Mouse (Mus musculus) skeletal muscle tissue, adult 2 months (tissue): ENCODE data around the gene Sdk1.

Source experiments
- DNase-seq: peaks from one replicate; pipeline ENCODE4 v3.0.0-alpha.2; 2012; ENCODE audit warnings: low read depth, low spot score

The Sdk1 gene

DNA sequence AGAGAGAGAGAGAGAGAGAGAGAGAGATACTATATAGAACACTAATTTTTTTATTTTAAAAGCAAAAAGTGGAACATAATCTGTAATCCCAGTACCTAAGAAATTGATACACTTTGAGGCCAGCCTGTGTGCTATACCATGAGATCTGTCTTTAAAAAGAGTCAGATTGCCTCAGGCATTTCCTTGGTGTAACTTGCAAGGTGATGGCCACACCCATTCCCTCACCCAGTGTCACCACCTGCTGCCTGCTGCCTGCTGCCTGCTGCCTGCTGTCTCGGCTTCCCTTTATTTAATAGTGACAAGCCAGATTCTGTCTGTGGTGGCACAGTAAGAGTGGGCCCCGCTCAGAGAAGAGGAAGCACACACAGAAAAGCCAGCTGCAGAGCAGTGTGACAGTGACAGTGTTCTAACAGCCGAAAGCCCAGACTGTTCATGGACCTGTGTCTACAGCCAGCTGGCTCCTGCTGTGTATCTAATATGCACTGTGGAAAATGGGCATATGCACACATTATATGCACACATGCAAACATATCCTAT, 642.9 kb downstream of the Sdk1 start:
- no peak for DNase-seq

DNA sequence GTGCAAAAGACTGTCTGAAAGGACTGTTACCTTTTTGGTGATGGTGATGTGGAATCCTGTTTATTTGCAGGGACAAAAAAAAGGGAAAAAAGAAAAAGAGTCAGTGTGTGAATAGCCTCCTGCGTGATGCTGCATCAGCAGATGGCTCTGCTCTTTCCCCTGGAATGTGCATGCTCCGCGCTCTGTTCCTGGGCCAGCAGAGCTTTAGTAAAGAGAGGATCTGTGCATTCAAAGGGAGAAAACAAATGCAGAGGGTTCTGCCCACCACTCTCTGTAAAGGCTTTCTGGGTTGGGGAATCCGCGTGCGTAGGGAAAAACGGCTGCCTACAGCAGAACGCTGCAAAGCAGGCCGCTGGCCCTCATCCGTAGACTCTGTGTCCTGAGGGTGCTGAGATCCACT, 644.7 kb downstream of the Sdk1 start:
- DNase-seq = no peak

GRCm38 (mm10) chr5:141889766-141890165, 648.5 kb downstream of the Sdk1 start:
- DNase-seq = no peak

DNA sequence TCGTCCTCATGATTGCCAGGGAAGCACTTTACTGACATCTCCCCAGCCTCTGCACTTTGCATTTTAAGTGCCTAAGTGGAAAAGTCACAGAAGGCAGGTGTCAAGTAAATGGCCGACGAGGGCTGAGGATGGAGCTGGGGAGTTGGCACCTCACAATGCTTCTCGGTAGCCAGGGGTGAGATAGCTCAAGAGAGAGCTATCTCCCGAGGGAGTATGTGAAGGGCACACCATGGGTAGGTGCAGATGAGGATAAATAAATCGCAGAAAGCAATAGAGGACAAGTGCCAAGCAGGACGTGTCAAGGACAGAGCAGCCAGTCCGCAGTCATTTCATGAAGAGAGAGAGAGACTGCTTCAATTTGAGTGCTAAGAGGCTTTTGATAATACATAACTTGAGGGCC, 655.1 kb downstream of the Sdk1 start:
- DNase-seq = no peak

GRCm38 (mm10) chr5:141897481-141897880, 656.2 kb downstream of the Sdk1 start:
- no peak for DNase-seq

GRCm38 (mm10) chr5:141899751-141900150, 658.5 kb downstream of the Sdk1 start:
- no peak for DNase-seq

DNA sequence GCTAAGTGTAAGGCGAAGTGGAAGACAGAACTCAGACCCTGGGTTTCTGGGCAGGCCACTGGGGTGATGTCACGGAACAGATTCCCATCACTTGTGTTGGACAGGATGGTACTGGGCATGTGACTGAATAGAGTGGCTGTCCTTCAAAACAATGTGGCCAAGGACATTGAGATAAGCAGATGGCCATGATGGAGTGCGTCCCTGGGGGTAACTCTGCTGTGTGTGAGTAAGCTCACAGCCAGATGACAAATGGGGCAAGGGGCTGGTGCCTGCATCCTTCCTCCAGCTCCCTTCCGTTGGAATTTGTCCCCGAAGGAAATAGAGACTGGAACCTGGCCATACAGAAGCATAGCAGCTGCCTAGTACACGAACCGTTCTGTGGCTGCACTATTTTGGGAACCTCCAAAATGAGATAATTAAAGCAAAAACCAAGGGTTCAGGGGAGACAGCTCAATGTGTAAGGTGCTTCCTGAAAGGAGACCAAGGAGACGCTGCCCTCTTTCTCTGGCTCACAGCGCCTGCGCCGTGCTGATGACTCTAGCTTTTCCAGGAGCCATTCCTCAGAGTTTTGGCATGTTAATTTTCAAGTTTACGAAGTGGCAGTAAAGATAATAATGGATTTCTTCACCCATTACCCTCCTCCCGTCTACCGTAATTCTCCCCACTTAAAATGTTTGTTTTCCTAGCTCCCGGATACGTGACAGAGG, 661.4 kb downstream of the Sdk1 start:
- no peak for DNase-seq

DNA sequence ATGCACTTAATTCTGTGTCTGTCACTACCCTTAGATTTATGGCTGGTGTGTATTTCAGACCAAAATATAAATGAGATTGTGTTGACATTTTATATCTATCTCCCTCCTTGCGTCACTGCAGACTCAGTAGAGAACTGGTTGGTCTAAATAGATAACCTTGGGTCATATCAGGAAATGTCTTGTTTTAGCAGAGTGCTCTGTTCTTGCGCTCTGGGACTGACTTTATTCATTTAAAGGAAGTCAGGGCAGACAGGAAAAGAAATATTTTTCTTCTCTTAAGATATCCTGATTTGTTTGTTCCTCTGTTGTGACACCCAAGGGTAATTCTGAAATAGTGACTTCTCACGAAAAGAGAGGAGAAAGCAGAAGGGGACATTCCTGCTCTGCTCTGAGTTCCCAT, 669.2 kb downstream of the Sdk1 start:
- no peak for DNase-seq

DNA sequence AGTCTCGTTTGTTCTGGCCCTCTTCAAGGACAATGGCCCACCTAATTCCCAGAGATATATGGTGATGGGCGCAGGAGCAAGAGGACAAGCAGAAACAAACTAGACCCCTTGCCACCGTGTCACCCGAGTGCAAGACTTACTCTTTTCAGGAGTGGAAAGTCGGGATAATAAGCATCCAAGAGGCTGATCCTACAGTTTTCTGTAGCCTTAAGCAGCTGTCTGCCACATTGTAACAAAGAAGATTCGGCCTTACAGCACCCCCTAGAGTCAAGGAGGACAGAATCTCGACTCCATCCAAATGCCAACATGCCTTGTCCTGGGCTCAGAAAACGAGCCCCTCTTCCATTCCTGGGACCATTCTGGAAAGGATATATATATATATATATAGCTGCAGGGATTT, 669.6 kb downstream of the Sdk1 start:
- DNase-seq = no peak

- no peak for DNase-seq
Measured at GRCm38 (mm10) chr5:141912881-141913280, 671.6 kb downstream of the Sdk1 start.

DNA sequence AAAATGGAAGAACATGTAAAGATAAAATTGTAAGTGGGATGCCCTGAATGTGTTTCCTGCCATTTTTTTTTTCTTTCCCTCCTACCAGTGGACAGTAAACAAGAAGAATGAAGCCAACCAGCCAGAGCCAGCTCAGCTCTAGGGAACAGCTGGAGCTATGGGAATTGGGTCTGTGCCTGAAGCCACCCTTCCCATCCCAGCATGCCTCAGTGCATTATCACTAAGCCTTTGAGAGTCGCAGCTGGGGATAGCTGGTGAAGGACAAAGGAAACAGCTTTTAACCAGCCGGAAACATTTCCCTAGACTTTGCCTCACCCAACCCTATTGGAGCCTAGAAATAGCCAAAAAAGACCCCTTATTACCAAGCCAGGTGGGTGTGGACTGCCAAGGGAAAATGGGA, 675.7 kb downstream of the Sdk1 start:
- no peak for DNase-seq

GRCm38 (mm10) chr5:141939000-141939399, 697.7 kb downstream of the Sdk1 start:
- DNase-seq = no peak

DNA sequence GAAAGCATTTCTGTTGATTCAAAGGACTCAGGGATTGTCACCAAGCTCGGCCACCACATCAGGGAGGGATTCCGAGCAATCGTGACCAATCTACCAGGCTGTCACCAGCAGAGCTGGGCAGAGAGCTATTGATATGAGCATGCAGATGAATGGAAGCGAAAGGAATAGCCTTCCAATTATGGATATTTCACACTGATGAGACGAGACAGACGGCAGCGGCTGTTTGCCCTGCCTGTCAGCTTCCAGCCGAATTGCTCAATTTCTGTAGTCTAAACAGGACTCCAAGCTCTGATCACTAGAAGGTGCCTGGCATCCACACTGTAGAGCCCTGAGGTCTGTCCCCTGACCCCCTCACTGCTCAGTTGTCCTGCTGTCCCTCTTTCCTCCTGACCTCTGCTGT, 699.3 kb downstream of the Sdk1 start:
- DNase-seq = no peak

DNA sequence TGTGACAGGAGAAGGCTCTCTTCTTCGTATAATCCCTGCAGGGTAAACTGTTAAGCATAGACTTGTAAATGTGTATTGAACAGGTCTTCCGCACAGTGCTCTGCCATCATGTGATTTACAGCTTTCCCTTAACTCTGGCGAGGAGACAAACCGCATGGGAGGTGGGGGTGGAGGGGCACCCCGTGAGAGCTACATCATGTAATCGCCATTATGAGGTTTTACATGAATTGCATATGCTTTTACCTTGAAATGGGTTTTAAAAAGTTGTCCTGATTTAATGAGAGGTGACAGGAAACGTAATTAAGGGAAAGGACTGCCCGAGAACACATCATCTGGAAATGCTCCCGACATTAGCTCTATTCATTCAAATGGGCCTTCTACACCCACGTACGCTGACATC, 709.5 kb downstream of the Sdk1 start:
- DNase-seq = no peak

DNA sequence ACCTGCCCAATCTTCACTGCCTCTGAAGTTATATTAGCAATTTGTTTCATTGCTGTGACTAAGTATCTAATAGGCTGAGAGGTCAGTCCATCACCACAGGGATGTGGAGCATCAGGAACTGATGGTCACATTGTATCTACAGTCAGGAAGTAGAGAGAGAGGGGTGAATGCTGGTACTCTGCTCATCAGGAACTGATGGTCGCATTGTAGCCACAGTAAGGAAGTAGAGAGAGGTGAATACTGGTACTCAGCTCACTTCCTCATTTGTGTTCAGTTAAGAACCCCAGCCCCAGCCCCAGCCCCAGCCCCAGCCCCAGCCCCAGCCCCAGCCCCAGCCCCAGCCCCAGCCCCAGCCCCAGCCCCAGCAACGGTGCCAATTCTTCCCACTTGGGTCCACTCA, 711.0 kb downstream of the Sdk1 start:
- DNase-seq = no peak

- no peak for DNase-seq
Measured at GRCm38 (mm10) chr5:141952708-141953490, 711.6 kb downstream of the Sdk1 start.

GRCm38 (mm10) chr5:141971071-141971470, 729.8 kb downstream of the Sdk1 start:
- DNase-seq = no peak

- DNase-seq = no peak
Measured at GRCm38 (mm10) chr5:141979511-141979910, 738.2 kb downstream of the Sdk1 start.

DNA sequence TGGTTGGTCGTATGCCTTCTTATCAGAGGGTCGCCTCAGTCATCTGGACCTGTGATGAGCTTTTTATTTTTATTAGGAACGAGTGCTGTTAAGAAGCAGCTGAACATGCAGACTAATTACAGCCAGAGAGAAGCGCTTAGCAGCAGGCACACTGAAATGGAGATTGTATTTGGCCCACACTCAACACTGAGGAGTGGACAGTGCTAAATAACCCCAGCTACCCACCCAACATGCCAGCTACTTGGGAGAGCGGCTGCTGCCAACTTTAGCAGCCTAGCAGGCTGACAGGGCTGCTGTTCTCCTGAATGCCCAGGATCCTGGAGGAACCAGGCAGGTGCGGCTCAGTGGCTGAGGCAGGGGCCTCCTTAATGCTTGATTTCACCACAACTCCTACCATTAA, 739.5 kb downstream of the Sdk1 start:
- no peak for DNase-seq

- DNase-seq = no peak
Measured at GRCm38 (mm10) chr5:141984322-141984721, 743.0 kb downstream of the Sdk1 start.

DNA sequence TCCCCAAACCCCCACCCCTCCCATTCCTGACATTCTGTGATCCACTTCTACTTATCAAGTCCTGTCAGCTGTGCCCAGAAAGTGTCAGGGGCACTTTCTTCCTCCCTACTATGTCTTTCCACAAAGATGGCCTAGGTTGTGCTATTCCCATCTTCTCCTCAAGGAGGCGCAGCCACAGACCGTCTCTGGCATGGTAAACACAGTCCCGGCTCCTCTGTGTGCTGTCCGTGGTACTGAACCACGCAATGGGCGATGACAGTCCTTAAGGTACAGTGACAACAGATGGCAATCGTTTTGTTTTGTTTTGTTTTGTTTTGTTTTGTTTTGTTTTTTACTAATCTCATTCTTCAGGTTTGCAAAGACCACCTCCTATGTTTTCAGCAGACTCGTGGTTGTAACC, 743.7 kb downstream of the Sdk1 start:
- peak; percentile 35 for DNase-seq

DNA sequence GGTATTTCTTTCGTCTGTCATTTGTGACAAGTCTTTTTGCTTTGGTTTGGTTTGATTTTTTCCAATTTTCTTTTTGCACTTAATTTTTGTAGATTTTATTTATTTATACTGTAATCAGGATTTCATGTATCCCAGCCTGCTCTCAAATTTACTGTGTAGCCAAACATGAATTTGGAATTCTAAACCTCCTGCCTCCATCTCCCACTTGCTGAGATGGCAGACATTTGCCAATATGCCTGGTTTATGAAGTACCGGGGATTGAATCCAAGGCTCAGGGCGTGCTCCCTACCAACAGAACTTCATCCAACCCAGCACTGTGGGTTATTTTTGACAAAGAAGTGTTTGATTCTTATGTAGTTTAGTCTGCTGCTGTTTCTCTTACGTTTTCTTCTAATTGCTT, 744.3 kb downstream of the Sdk1 start:
- no peak for DNase-seq

GRCm38 (mm10) chr5:141987287-141987799, 746.1 kb downstream of the Sdk1 start:
- no peak for DNase-seq
